In the genomic region with DNA sequence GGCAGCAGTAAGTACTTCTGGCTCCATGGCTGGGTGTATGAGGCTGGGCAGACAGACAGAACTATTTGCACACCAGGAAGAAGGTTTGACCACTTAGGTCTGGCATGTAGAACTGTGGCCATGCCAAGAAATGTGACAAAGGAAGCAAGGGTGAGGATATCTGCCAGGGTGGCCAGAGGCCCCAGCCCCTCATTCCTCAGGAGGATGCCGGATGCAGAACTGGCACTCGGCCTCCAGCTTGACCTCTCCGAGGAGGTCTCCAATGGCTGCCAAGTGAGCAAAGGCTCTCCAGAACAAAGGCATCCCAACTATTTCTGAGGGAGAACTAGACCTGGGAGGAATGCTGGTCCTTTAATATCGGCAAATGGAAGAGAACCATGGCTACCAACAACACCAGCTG, we compare ENCODE assay signal across 9 mouse cellular contexts.
DNase-seq lines count a peak whose midpoint lies in the region; ATAC-seq lines count a peak whose summit lies in the region.
"Had no signal": no experiment of that assay in that cellular context is flagged by ENCODE, and none has a peak within 500 bp of the region (broad histone marks: within the 10 kb centered on the region; RNA-seq: fewer than 3 reads in every experiment).

No protein-coding gene starts in this region.

- H3K27ac ChIP-seq in intestine, embryonic 16.5 days (ENCODE audit: low read length) = no peak overlapping the region
- H3K27ac ChIP-seq: hindbrain, embryonic 15.5 days had no signal

- intact Hi-C loops in gastrocnemius, postnatal 14 days (cut with DNase I; ENCODE audit: low total_unique reads) = no loop called here

- H3K4me2 ChIP-seq in intestine, embryonic 16.5 days (ENCODE audit: low read depth, low read length) = no peak overlapping the region
- H3K4me2 ChIP-seq: hindbrain, embryonic 15.5 days had no signal

- no peaks in the 10 kb centered on the region for H3K4me1 ChIP-seq in intestine, embryonic 16.5 days (ENCODE audit: control insufficient read depth, insufficient read depth, low read length)
- H3K4me1 ChIP-seq: hindbrain, embryonic 15.5 days had no signal

- 37% methylated on average over 4 of the region's 4 CpGs for WGBS in intestine, embryonic 16.5 days

- no peak overlapping the region for H3K4me3 ChIP-seq in intestine, embryonic 16.5 days (ENCODE audit: low read length)
- H3K4me3 ChIP-seq: hindbrain, embryonic 15.5 days had no signal

- ATAC-seq in granulocyte monocyte progenitor cell, adult 5-6 weeks (replicated peaks; ENCODE audit: poor library complexity, severe bottlenecking) = no peak
- ATAC-seq in intestine, embryonic 16.5 days = no peak

- H3K9ac ChIP-seq in intestine, embryonic 16.5 days (ENCODE audit: low read depth, low read length) = no peak overlapping the region
- H3K9ac ChIP-seq: hindbrain, embryonic 15.5 days had no signal

- peak; percentile 34 to 65 for DNase-seq in adrenal gland, adult (ENCODE audit: inconsistent age in 2 of 2, low spot score in 1 of 2)
- DNase-seq in adrenal gland, adult 8-10 months = no peak
- peak; percentile 64 for DNase-seq in gastrocnemius, postnatal 14 days
- peak; percentile 58 to 71 for DNase-seq in kidney, adult 8-10 months
- peak; percentile 40 for DNase-seq in ovary, adult 18-20 months (ENCODE audit: low spot score)
- no peak for DNase-seq in left cerebral cortex, adult 11 months (ENCODE audit: low spot score)

- no peaks in the 10 kb centered on the region for H3K36me3 ChIP-seq in intestine, embryonic 16.5 days (ENCODE audit: control insufficient read depth, insufficient read depth, low read length)
- H3K36me3 ChIP-seq: hindbrain, embryonic 15.5 days had no signal

- H3K9me3 ChIP-seq in intestine, embryonic 16.5 days (ENCODE audit: control insufficient read depth, low read length) = no peaks in the 10 kb centered on the region
- H3K9me3 ChIP-seq: hindbrain, embryonic 15.5 days had no signal

- no peaks in the 10 kb centered on the region for H3K27me3 ChIP-seq in intestine, embryonic 16.5 days (replicated peaks; ENCODE audit: control insufficient read depth, insufficient read depth, low read length)
- H3K27me3 ChIP-seq: hindbrain, embryonic 15.5 days had no signal

Comparison
In these comparisons a context has a peak if more than half of its experiments do, and no peak if none do; other contexts are left out.
1. DNase-seq: peak in adrenal gland, adult (2 of 2), gastrocnemius, postnatal 14 days (single experiment), kidney, adult 8-10 months (2 of 2) and ovary, adult 18-20 months (single experiment); none in adrenal gland, adult 8-10 months (single experiment) and left cerebral cortex, adult 11 months (single experiment).